Mouse (Mus musculus): ENCODE data around the gene Erfe. TPM values are rescaled to one million over a fixed set of nuclear protein-coding genes. Genes with fewer than 3 reads are reported as not detected.

Gene Erfe
- polyA plus RNA-seq (2016; fragmentation: Nextera tagmentation; extraction: Ambion mirVana) = 1.4 and 1.8 TPM in 2 replicates

DNA sequence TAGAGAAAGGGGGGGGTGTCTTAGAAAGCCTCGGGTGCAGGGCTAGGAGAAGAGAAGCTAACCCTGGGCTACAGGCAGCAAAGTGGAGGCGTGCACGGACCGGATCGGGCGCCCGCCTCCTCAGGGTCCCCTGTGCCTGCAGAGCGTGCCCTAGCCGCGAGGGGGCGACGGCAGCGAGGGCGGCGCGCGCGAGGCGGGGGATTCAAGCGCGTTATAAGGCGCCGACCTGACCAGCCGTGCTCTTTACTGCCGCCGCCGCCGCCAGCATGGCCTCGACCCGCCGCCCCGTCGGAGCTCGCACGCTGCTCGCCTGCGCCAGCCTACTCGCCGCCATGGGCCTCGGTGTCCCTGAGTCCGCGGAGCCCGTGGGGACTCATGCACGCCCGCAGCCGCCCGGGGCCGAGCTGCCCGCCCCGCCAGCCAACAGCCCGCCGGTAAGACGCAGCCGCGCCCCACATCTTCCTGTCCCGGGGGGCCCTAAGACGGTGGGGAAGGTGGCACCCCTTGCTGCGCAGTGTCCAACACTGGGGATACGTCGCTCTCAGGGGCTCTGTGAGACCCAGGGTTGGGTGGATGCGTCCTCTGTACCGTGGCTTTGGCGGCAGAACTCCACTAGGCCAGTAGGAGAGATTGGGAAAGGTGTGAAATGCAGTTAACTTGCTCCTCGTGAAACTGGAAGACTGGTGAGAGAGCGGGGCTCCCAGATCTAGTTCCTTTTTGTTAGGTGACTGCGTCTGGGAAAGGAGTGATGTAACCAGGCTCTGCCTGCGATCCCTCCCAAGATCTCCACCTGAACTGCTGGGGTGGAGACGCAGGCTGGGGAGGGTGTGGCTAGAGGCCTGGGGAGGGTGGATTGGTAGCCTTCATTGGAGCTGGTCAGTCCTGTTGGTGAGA is at the start of gene Erfe:
Gene Erfe, plus strand, starts transcription at position 216 of the 894 bp plus-strand sequence.
- DNase-seq (ENCODE audit: low spot score) = peak; percentile 84
- H3K4me1 ChIP-seq = peaks cover 18% of the 10 kb centered on the region
- H3K4me3 ChIP-seq = peak within 1 kb of the TSS; percentile 65
- H3K36me3 ChIP-seq = peaks cover 24% of the 10 kb centered on the region
- H3K9me3 ChIP-seq (replicated peaks) = 0 out of 2 replicates have a peak, but pooled peaks cover 5% of the 10 kb centered on the region
- peaks cover 39% of the 10 kb centered on the region for H3K27me3 ChIP-seq (ENCODE audit: low read depth, poor library complexity, severe bottlenecking)
- under 1% methylated on average over 68 of the region's 68 CpGs for WGBS
- peak within 1 kb of the TSS; percentile 85 for H3K27ac ChIP-seq

DNA sequence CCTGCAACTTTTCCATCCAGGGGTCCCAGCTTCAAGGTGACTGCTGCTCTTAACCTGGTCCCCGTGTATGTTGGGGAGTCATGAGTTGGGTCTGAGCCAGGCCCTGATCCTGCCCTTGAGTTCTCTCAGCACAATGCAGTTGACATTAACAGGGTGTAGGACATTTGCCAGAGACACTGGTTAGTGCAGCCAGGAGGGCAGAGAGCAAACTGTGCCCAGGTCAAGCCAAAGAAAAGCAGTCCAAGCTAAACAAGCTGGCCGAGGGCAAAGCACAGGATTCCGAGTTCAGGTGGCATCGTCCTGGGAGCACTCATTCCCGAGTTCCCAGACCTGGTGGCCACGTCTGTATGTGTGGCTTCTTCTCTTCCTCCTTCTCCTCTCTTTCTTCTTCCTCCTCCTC is 48.6 kb upstream of the Erfe start:
- Histone ChIP-seq H3K27me3 (ENCODE audit: low read depth, poor library complexity, severe bottlenecking) (no peaks in the 10 kb centered on the region), H3K36me3 (peaks cover 6% of the 10 kb centered on the region; the same call in 1 of the 2 replicates), H3K4me1 (peaks cover 15% of the 10 kb centered on the region), H3K27ac (no peak overlapping the region), H3K4me3 (no peak overlapping the region), H3K9me3 (replicated peaks) (no peaks in the 10 kb centered on the region)
- WGBS = 88% methylated on average over 6 of the region's 6 CpGs
- DNase-seq (ENCODE audit: low spot score) = no peak

DNA sequence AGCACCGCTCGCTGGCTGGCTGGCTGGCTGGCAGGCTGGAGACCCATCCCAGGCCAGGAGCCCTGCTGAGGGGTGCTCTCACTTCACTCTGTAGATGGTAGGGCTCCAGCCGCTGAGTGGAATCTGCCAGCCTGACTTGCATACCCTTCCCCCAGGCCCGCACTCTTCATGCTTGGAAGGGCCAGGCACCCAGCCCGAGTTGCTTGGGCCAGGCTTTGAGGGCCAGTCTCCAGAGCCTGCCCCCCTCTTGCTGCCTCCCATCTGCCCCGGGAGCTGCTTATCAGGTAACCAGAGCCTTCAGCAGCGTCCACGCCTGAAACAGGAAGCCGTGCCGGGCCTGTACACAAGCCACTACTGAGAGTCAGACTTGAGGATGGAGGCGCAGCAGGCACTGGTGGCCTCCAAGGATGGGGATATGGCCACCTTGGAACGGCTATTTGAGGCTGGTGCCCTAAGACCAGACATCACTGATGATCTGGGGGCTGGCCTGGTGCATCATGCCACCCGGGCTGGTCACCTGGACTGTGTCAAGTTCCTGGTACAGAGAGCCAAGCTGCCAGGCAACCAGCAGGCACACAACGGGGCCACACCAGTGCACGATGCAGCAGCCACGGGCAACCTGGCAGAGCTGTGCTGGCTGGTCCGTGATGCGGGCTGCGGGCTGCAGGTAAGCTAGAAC is 44.3 kb upstream of the Erfe start, which contains the start of gene Espnl:
Gene Espnl, plus strand, starts transcription at position 316 of the 679 bp plus-strand sequence.
- Histone ChIP-seq H3K4me3 (no peak within 1 kb of the TSS), H3K4me1 (peaks cover 8% of the 10 kb centered on the region), H3K27ac (peak within 1 kb of the TSS; percentile 61), H3K9me3 (replicated peaks) (no peaks in the 10 kb centered on the region), H3K36me3 (no peaks in the 10 kb centered on the region), H3K27me3 (ENCODE audit: low read depth, poor library complexity, severe bottlenecking) (no peaks in the 10 kb centered on the region)
- 75% methylated on average over 19 of the region's 19 CpGs for WGBS
- DNase-seq (ENCODE audit: low spot score) = no peak

DNA sequence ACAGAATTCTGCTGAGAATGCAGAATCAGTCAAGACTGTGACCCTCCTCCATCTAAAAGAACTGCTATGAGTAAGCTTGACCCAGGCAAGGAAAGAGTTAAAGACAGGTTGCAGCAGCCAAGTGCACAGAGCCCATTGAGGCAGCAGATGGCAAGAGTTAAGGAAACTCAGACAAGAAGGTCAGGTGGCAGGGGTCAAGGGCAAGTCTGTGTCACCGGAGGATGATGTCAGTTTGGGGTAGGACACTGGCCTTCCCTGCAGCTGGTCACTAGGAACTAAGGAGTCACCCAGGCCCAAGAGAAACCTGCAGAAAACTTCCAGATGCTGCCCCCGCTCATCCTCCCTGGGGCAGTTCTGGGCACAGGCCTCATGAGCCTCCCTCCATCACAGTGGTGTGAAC is 41.6 kb upstream of the Erfe start:
- no peak for DNase-seq (ENCODE audit: low spot score)
- Histone ChIP-seq H3K4me1 (peaks cover 13% of the 10 kb centered on the region), H3K4me3 (no peak overlapping the region), H3K27ac (0 out of 2 replicates have a peak overlapping the region, but pooled peaks have one; percentile 7), H3K36me3 (no peaks in the 10 kb centered on the region), H3K9me3 (replicated peaks) (no peaks in the 10 kb centered on the region), H3K27me3 (ENCODE audit: low read depth, poor library complexity, severe bottlenecking) (no peaks in the 10 kb centered on the region)
- WGBS = 68% methylated on average over 2 of the region's 2 CpGs

DNA sequence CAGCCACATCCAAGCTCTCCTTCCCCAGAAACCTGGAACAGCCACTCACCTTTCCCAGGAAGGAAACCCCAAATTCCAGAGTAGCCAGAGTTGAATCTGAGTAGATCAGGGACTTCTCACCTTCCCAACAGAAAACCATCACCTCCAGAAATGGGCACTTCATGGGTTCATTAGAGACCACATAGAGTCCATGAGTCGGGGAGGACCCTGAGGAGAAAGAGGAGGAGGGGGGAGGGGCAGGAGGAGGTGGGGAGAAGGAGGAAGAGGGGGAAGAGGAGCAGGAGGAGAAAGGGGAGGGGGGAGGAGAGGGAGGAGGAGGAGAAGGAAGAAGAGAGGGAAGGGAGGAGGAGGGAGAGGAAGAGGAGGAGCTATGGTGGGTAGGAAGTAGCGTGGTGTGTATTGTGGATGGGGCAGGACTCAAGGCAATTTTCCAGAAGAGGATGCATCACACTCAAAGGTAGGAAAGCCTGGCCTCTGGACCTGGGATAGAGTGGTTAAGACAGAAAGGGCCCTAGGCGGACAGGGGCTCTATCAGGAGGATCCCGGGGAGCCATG is 40.7 kb upstream of the Erfe start:
- no peaks in the 10 kb centered on the region for H3K27me3 ChIP-seq (ENCODE audit: low read depth, poor library complexity, severe bottlenecking)
- no peaks in the 10 kb centered on the region for H3K36me3 ChIP-seq
- H3K4me3 ChIP-seq = no peak overlapping the region
- H3K9me3 ChIP-seq (replicated peaks) = no peaks in the 10 kb centered on the region
- H3K27ac ChIP-seq = no peak overlapping the region
- 81% methylated on average over 4 of the region's 4 CpGs for WGBS
- H3K4me1 ChIP-seq = peaks cover 13% of the 10 kb centered on the region
- DNase-seq (ENCODE audit: low spot score) = no peak

DNA sequence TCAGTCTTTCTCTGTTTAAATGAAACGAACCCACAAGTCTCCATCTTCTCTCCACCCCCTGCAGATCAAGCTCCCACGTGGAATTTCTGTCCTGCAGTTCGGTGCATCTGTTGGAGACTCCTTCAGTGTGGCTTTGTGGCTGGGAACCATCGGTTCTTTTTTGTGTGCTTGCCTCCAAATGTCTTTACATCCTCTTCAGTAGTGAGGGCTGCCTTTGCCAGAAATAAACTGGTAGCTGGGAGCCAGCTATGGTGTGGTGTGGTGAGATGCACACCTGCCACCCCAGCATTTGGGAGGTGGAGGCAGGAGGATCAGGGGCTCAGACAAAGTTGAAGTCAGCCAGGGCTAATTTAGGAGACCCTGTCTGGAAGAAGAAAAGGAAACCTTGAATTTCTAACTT is 34.1 kb upstream of the Erfe start:
- Histone ChIP-seq H3K27ac (no peak overlapping the region; the same call in 1 of the 2 replicates), H3K4me3 (no peak overlapping the region), H3K27me3 (ENCODE audit: low read depth, poor library complexity, severe bottlenecking) (0 out of 2 replicates have a peak, but pooled peaks cover 8% of the 10 kb centered on the region), H3K4me1 (peaks cover 5% of the 10 kb centered on the region), H3K36me3 (no peaks in the 10 kb centered on the region), H3K9me3 (replicated peaks) (no peaks in the 10 kb centered on the region)
- DNase-seq (ENCODE audit: low spot score) = no peak
- 65% methylated on average over 4 of the region's 4 CpGs for WGBS

DNA sequence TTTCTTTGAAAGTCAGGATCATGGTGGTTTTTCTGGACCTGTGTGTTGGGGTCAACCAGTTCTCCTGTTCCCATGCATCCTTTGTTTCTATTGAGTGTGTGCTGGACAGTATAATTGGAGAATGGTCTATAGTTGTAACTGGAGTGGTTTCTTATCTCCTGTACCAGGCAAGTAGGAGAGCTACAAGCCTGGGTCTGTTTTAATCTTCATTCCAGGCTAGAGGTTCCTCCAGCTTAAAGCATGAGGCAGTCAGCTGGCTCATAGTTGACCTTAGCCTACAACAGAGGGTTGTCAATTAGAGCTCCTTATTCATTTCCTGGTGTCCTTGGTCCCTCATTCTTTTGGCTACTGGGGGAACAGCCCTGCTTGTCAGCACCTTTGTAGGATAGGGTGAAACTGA is 32.6 kb upstream of the Erfe start:
- Histone ChIP-seq H3K27ac (no peak overlapping the region), H3K36me3 (no peaks in the 10 kb centered on the region), H3K27me3 (ENCODE audit: low read depth, poor library complexity, severe bottlenecking) (0 out of 2 replicates have a peak, but pooled peaks cover 19% of the 10 kb centered on the region), H3K4me1 (peaks cover 11% of the 10 kb centered on the region), H3K4me3 (no peak overlapping the region), H3K9me3 (replicated peaks) (no peaks in the 10 kb centered on the region)
- no peak for DNase-seq (ENCODE audit: low spot score)

DNA sequence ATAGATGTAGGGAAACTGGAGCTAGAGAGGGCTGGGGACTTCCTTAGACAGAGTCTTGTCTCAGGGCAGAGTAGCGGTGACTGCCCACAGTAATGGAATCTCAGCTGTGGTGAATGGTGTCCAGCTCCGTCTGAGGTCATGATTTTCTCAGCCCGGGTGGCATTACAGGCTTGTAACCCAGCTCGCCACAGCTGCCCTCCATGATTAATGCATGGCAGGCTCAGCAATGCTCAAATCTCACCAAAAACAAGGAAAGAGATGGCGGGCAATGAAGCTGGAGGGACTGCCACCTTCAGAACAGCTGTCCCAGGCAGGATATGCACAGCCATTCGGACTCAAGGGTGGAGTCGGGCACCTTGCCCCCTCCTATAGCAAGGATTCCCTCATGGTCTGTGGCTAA is 28.9 kb upstream of the Erfe start:
- no peak for DNase-seq (ENCODE audit: low spot score)
- Histone ChIP-seq H3K4me3 (no peak overlapping the region), H3K27me3 (ENCODE audit: low read depth, poor library complexity, severe bottlenecking) (peaks cover 50% of the 10 kb centered on the region), H3K4me1 (peaks cover 10% of the 10 kb centered on the region), H3K27ac (no peak overlapping the region), H3K36me3 (no peaks in the 10 kb centered on the region), H3K9me3 (replicated peaks) (no peaks in the 10 kb centered on the region)
- WGBS = 88% methylated on average over 7 of the region's 7 CpGs

DNA sequence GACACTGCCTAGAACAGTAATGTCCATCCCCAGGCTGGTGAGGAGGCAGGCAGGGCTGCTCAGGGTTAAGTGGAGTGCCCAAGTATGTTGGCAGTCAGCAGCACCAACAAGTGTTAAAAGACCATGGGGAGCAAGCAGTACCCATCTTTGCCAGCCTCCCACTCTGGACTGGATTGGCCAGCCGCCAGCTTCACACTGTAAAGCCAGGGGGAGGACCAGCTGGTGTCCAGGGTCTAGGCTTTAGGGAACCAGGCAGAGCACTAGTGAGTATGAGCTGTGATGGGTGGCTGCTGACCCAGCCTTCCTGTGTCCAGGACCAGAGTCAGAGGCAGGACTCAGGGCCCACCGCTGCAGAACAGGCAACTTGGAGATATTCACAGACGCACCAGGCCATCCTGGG is 22.2 kb upstream of the Erfe start:
- WGBS = 80% methylated on average over 3 of the region's 3 CpGs
- H3K9me3 ChIP-seq (replicated peaks) = no peaks in the 10 kb centered on the region
- no peaks in the 10 kb centered on the region for H3K36me3 ChIP-seq
- H3K27me3 ChIP-seq (ENCODE audit: low read depth, poor library complexity, severe bottlenecking) = peaks cover 84% of the 10 kb centered on the region
- DNase-seq (ENCODE audit: low spot score) = no peak
- peaks cover 15% of the 10 kb centered on the region for H3K4me1 ChIP-seq
- H3K4me3 ChIP-seq = no peak overlapping the region
- no peak overlapping the region for H3K27ac ChIP-seq

DNA sequence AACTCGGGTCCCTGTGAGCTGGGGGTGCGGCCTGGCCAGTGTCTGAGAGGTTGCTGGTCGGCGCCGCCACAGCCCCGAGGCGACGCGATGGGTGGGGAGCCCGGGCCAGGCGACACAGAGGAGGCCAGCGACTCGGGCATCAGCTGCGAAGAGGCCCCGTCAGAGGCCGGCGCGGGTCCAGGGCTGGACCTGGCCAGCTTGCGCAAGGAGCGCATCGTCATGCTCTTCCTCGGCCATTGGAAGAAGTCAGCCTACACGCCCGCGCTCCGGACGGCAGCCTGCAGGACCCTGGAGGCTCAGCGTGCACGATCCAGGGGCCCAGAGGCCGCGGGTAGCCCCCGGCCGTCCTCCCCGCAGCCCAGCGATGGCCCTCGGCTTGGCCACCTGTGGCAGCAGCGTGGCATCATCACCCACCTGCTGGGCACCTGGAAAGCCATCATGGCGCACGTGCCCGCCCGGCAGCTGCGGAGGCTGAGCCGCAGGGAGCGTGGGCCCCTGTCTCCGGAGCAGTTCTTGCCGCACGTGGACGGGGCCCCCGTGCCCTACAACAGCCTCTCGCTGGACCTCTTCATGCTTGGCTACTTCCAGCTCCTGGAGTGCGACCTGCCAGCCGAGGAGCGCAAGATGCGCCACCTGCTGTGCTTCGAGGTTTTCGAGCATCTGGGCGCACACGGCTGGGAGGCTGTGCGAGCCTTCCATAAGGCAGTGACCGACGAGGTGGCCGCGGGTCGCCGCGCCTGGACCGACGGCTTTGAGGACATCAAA is 21.1 kb upstream of the Erfe start:
- no peak overlapping the region; the same call in none of the 2 replicates for H3K27ac ChIP-seq
- 3% methylated on average over 68 of the region's 68 CpGs for WGBS
- H3K36me3 ChIP-seq = no peaks in the 10 kb centered on the region
- peak overlapping the region; percentile 45 for H3K4me3 ChIP-seq
- peaks cover 76% of the 10 kb centered on the region for H3K27me3 ChIP-seq (ENCODE audit: low read depth, poor library complexity, severe bottlenecking)
- peaks cover 15% of the 10 kb centered on the region for H3K4me1 ChIP-seq
- DNase-seq (ENCODE audit: low spot score) = peak; percentile 50
- H3K9me3 ChIP-seq (replicated peaks) = no peaks in the 10 kb centered on the region

DNA sequence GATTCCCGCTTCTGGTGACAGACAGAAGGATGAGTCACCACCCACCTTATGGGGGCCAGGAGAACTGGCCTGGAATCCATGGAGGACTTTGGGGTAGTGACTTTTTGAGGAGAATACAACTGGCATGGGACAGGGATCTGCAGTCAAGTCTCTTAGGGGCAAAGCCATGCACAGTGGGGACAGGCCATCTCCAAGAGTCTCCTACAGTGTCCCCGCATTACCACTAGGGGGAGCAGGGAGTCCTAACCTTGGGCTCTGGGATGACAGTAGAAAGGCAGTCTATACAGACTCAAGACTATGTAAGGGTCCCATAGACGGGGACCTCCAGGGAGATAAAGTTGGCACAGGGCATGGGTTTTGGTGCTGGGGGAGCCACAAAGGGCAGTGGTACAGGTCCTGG is 19.3 kb upstream of the Erfe start:
- Histone ChIP-seq H3K4me3 (no peak overlapping the region), H3K27me3 (ENCODE audit: low read depth, poor library complexity, severe bottlenecking) (peaks cover 59% of the 10 kb centered on the region), H3K36me3 (no peaks in the 10 kb centered on the region), H3K27ac (no peak overlapping the region), H3K4me1 (peaks cover 15% of the 10 kb centered on the region), H3K9me3 (replicated peaks) (no peaks in the 10 kb centered on the region)
- 34% methylated on average over 3 of the region's 3 CpGs for WGBS
- peak; percentile 75 for DNase-seq (ENCODE audit: low spot score)

DNA sequence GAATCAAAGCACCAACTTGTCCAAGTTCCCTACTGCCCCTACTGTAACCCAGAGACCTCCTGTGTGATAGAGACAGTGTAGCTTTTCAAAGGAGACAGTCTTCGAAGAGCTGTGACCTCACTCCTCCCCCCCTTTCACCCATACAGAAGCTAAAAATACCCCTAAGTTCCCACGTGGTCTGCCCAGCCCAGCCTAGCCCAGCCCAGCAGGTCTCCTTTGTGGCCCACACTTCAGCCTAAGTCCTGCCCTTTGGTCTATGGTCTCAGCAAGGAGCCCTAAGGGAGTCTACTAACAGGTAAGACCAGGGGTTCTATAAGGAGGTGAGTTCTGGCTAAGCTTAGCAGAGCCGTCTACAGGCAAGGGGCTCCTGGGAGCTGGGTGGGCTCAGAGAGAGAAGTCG is 15.4 kb upstream of the Erfe start, which contains the start of gene Klhl30:
Gene Klhl30, plus strand, starts transcription at position 176 of the 400 bp plus-strand sequence.
- H3K4me1 ChIP-seq = no peaks in the 10 kb centered on the region
- H3K27ac ChIP-seq = no peak within 1 kb of the TSS
- H3K27me3 ChIP-seq (ENCODE audit: low read depth, poor library complexity, severe bottlenecking) = peaks cover 20% of the 10 kb centered on the region
- H3K36me3 ChIP-seq = no peaks in the 10 kb centered on the region
- H3K4me3 ChIP-seq = no peak within 1 kb of the TSS
- H3K9me3 ChIP-seq (replicated peaks) = no peaks in the 10 kb centered on the region
- DNase-seq (ENCODE audit: low spot score) = no peak
- WGBS = 69% methylated on average over 4 of the region's 4 CpGs

Data from limb, embryonic 10.5 days (tissue).